Mouse (Mus musculus): ENCODE results near the gene Gxylt2.

The Gxylt2 gene

DNA sequence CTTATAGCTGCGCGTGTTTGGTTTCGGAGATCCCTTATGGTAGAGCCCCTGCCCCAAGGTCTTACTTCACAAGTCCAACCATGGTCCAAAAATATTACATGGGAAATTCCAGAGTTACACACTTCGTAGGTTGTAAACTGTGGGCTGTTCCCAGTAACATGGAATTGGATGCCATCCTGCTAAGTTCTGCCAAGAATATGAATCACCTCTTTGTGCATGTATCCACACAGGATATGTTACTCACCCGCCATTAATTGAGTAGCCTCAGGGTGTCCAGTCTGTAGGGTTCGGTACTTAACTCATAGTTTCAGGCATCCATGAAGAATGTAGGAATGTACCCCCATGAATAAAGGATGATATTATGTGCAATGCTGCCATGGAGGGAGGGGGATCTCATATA lies 94.8 kb downstream of the Gxylt2 start:
- no peak for DNase-seq (ENCODE audit: extremely low spot score, low spot score)

DNA sequence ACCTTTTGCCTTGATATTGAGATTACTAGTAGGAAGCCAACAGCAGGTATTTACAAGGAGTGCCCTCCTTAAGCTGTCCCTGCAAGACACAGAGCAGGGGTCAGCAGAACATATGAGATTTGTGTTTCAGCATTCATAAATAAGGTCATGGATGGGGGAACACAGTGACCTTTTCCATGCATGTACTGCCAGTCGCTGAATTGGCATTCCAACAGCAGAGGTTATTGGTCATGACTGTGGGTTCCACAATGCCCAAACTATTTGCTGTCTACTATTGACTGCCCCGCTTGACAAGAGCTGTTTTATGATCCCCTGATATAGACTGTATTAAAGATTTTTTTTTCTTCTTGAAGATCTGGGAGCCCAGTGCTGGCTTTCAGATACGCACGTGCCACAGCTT lies 95.2 kb downstream of the Gxylt2 start:
- DNase-seq (ENCODE audit: extremely low spot score, low spot score): no peak

DNA sequence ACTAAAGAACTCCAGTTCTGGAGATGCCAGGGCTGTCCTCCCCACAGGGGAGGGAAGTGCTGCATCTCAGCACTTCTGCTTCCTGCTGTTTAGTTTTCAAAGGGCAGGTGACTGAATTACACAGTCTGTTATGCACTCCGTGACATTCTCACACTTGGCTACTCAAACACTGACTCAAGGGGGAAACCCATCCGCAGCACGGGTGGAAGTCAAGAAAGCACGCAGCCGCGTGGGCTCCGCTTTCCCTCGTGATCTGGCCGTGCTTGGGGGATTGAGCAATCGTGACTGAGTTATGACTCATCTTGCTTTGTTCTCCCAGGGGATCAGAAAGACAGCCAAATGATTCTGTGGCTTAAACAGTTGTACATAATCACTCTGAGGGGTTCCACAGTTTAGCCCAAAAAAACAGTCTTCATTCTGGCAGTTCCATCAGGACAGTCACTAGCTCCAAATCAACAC lies 96.0 kb downstream of the Gxylt2 start:
- no peak for DNase-seq (ENCODE audit: extremely low spot score, low spot score)

GRCm38 (mm10) chr6:100802381-100803083 lies 98.0 kb downstream of the Gxylt2 start:
- no peak for DNase-seq (ENCODE audit: extremely low spot score, low spot score)

DNA sequence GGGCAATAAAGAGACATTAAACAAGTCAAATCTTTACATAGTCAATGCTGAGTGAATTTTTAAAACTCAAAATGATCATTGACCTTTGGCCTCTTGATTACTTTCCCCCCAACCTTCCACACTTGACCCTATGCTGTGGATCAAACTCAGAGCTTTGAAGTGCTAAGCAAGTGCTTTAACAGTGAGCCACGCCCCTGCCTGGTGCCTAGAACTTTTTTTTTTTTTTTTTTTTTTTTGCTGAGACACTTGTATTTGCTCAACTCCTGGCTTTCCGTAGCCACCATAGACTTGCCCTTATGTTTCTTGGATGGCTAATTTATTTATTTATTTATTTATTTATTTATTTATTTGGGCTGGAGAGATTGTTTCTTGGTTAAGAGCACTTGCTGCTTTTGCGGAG lies 98.7 kb downstream of the Gxylt2 start:
- no peak for DNase-seq (ENCODE audit: extremely low spot score, low spot score)

DNA sequence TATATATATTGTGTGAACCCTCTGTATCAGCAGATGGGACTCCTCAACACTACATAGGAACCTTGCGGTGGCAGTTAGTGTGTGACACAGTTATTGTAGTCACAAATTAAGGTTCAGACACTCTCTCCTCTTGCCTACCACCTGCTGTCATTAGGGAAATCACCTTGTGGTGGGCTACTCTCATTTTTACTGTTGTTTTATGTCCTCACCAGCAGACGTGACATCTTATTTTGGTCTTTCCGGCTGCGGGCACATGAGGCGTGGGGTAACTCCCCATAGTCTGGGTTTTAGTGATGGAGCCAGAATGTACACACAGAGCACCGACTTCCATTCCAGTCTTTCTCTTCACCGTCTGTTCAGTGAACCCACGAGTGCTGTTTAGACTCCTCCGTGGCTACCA lies 102.7 kb downstream of the Gxylt2 start:
- no peak for DNase-seq (ENCODE audit: extremely low spot score, low spot score)

- no peak for DNase-seq (ENCODE audit: extremely low spot score, low spot score)
Observed at GRCm38 (mm10) chr6:100807746-100808145, 103.2 kb downstream of the Gxylt2 start.

GRCm38 (mm10) chr6:100808221-100808778 lies 103.8 kb downstream of the Gxylt2 start:
- DNase-seq (ENCODE audit: extremely low spot score, low spot score): no peak

- no peak for DNase-seq (ENCODE audit: extremely low spot score, low spot score)
Observed at GRCm38 (mm10) chr6:100810117-100810516, 105.6 kb downstream of the Gxylt2 start.

- no peak for DNase-seq (ENCODE audit: extremely low spot score, low spot score)
Observed at GRCm38 (mm10) chr6:100811731-100812130, 107.2 kb downstream of the Gxylt2 start.

DNA sequence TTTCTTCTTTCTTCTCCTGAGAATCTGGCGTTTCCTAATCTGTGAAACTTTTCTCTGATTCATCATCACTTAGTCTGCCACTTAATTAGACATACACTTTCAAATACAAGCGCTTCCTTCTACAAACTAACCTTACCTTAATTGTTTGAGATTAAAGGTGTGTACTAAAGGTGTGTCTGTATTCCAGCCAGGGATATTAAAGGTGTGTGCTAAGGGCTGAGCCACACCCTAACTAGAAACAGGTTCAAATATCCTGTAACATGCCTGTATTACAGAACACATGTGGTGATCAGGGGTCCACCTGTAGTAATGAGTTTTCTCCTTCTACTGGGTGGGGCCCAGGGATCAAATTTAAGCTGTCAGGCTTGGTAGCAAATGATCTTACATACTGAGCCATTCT lies 116.8 kb downstream of the Gxylt2 start:
- DNase-seq (ENCODE audit: extremely low spot score, low spot score): no peak

DNA sequence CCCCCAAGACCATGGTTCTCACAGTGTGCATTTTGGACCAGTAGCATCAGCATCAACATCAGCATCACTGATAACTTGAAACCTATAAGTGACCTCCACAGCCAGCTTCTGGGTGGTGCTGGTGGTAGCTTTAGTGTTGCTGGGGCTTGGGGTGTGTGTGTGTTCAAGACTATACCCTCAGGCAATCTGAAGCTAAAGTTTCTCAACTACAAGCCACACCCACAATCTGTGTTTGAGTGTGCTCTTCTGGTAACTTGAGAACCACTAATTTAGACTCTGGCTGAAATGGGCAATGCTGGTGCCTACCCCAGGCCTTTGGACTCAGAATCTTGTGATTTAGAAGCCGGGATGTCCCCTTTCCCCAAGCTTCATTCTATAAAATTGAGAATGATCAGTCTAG lies 118.8 kb downstream of the Gxylt2 start:
- no peak for DNase-seq (ENCODE audit: extremely low spot score, low spot score)

DNA sequence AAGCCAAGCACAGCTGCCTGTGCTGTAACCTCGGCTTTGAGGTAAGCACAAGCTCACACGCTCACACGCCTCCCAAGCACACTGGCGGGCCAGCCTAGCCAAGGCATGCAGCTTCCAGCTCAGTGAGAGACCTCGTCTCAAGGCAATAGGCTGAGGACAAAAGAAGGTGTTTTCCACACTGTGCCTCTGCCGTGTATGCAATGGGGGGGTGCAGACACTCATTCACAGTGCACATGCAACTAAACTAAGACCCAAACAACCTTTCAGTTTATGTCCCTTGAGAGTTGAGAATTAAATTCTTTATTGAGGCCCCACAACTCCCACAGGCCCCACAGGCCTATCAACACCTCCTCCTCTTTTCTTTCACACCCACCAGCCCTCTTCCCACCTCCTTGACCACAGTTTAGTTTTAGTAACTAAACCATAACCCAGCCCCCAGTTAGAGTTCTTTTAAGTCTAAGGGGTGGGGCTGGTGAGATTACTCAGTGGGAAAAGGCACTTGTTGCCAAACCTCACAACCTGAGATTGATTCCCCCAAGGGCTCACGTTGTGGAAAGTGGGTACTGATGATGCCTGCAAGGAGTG lies 119.9 kb downstream of the Gxylt2 start:
- no peak for DNase-seq (ENCODE audit: extremely low spot score, low spot score)

DNA sequence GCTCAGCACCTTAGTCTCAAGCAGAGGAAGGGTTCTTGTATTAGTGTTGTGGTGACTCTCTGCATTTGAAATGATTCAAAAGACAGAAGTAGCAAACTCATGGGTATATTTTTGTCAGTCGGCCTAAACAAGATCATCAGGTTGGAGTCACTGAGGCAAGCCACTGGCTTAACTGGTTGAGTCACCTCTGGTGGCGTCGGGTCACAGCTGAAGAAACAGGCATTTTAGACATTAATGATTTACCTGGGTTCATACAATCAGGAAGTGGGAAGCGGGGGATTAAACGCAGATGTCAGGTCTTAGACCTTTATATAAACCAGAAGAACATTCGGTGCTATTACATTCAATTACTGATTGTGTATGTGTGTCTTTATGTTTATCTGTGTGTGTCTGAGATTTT lies 121.5 kb downstream of the Gxylt2 start:
- DNase-seq (ENCODE audit: extremely low spot score, low spot score): no peak

DNA sequence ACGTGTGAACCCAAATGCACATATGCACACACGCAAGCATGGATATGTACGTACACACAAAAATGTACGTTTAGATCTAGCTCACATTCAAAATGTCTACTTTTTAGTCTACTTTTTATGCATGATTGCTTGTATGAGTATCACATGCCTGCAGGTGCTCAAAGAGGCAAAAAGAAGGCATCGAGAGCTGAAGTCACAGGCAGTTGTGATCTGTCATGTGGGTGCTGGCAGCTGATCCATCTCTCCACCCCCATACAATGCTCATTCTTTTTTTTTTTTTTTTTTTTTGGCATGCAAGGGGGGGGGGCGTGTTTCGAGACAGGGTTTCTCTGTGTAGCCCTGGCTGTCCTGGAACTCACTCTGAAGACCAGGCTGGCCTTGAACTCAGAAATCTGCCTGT lies 124.0 kb downstream of the Gxylt2 start:
- DNase-seq (ENCODE audit: extremely low spot score, low spot score): no peak

DNA sequence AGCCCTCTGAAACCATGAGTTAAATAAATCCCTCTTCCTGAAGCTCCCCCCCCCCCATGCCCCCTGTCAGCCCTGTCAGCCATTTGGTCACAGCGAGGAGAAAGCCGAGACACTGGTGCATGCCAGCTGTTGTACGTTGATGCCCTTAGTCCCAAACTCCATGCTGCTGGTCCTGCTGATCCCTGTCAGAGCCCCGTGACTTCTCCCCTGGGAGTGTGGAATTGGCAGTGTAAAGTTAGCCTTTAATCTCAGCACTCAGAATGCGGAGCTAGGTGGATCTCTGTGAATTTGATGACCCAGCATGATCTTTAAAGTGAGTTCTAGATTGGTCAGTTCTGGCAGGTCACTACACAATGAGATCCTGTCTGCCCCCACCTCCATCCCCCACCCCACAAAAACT lies 125.2 kb downstream of the Gxylt2 start:
- no peak for DNase-seq (ENCODE audit: extremely low spot score, low spot score)

- DNase-seq (ENCODE audit: extremely low spot score, low spot score): no peak
Observed at GRCm38 (mm10) chr6:100831188-100831587, 126.7 kb downstream of the Gxylt2 start.

- DNase-seq (ENCODE audit: extremely low spot score, low spot score): no peak
Observed at GRCm38 (mm10) chr6:100831751-100832150, 127.2 kb downstream of the Gxylt2 start.

DNA sequence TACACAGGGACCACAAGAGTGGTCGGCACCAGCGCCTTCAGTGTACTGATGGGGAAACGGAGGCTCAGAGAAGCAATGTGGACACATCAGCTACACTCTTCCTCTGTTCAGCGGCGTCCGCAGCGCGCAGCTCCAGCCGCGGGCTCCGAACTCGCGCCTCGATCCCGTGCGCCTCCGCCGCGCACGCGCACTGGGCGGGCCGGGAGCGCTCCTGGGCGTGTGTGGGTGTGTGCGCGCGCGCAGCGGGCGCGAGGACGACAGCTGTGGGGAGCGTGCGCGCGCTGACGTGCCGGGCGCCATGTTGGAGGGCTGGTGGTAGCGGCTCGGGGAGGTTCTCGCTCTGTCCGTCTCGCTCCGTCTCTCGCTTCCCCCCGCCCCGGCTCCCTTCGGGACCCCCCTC lies 128.8 kb downstream of the Gxylt2 start, which contains the start of gene Ppp4r2:
Ppp4r2 (plus strand) TSS at position 268 of the 400 bp plus-strand sequence.
- peak; percentile 92 for DNase-seq (ENCODE audit: extremely low spot score, low spot score)

DNA sequence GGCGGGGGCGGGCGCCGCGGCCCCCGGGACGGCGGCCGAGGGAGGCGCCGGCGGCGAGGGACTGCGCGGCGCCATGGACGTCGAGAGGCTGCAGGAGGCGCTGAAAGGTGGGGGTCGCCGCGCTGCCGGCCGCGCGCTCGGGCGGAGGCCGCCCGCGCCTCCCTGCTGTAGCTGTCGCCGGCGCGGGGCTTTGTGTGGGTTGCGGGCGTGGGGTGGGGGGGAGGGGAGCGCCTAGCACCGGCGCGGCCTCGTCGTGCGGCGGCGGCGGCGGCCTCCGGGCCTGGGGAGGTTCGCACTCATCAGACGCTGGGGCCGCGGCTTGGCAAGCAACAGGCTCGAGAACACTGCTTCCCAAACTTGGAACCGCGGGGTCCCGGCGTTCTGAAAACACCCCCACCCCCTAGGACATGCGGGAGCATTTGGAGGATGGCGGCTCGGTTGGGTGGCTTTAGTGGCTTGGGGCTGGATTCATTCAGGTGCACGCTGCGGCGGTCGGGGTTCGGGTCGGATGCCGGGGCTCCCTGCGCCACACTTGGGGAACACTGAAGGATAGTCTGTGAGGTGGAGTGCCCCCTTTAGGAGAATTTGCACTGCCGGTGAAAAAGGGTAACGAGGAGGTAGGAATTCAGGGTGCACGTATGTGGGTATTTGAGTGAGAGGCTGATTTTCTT lies 129.4 kb downstream of the Gxylt2 start:
- peak; percentile 78 for DNase-seq (ENCODE audit: extremely low spot score, low spot score)

DNA sequence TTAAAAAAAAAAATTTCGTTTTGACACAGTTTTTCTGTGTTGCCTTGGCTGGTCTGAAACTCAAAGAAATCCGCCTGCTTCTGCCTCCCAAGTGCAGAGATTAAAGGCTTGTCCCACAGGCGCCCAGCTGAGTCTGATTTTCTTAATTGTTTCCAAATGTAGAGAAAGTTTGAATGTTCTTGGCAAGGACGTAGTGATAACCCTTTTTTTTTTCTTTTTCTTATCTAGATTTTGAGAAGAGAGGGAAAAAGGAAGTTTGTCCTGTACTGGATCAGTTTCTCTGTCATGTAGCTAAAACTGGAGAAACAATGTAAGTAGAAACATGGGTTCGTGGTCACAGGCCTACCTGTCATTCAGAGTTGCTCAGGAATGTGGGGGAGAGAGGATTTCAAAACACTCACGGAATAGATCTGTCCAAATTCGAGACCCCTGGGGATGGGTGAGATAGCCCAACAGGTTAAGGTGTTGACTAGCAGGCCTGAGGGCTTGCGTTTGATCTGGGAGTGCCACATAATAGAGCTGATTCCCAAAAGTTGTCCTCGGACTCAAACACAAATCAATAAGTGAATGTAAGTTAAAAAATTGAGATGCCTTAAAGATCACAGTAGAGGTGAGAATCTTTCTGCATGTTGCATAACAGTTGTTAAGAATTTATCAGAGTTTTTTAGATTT lies 130.1 kb downstream of the Gxylt2 start:
- peak; percentile 21 for DNase-seq (ENCODE audit: extremely low spot score, low spot score)

DNA sequence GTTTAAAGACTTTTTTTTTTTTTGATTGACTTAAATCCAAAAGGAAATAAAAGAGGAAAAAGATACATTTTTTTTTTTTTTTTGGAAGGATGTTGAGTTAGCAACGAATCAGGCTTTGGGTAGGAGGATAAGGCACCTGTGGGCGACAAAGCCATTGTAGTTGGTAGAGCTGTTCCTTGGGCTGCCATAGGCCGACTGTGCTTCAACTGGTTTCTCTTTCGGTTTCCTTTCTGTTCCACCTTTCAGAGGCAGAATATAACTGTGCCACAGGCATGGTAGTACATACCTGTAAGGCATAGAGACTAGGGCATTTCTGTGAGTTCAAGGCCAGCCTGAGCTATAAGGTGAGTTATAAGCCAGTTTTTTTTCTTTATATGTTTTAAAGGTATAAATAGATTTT lies 140.5 kb downstream of the Gxylt2 start:
- DNase-seq (ENCODE audit: extremely low spot score, low spot score): no peak
